Mouse (Mus musculus) liver, embryonic 14.5 days (tissue): ENCODE data around the gene Patz1.

Experiments used
- CTCF ChIP-seq: IDR thresholded peaks from 2 replicates; pipeline ENCODE4 v1.5.1; 2016; ENCODE audit warnings: antibody characterized with exemption, low read depth, control low read depth
- EP300 ChIP-seq: IDR thresholded peaks from 2 replicates; pipeline ENCODE4 v1.6.1; 2016; ENCODE audit warnings: antibody characterized with exemption, low read depth

- TF ChIP-seq CTCF (no peak), EP300 (no peak)
Measured at GRCm38 (mm10) chr11:3329891-3330451, 41.3 kb downstream of the Patz1 start, which contains the start of gene Pik3ip1.
